Mouse (Mus musculus): ENCODE measurements around the gene Atrnl1.
"Not testable (repeated sequence)": the region's sequence is repeated elsewhere in the genome, so short reads cannot be mapped to it uniquely, and the experiment has no call there.

The Atrnl1 gene

GRCm38 (mm10) chr19:57692566-57692965 lies 81.7 kb downstream of the Atrnl1 start:
- no peak for DNase-seq (ENCODE audit: low spot score in 2 of 2)

- DNase-seq (ENCODE audit: low spot score in 2 of 2): not testable (repeated sequence)
These were observed 85.9 kb downstream of the Atrnl1 start for GRCm38 (mm10) chr19:57696781-57697180.

- DNase-seq (ENCODE audit: low spot score in 2 of 2): no peak
These were observed 102.3 kb downstream of the Atrnl1 start for GRCm38 (mm10) chr19:57713138-57713537.

GRCm38 (mm10) chr19:57724920-57725319 lies 114.1 kb downstream of the Atrnl1 start:
- DNase-seq (ENCODE audit: low spot score in 2 of 2): no peak

- DNase-seq (ENCODE audit: low spot score in 2 of 2): no peak
These were observed 114.5 kb downstream of the Atrnl1 start for GRCm38 (mm10) chr19:57725326-57725725.

- DNase-seq (ENCODE audit: low spot score in 2 of 2): no peak
These were observed 116.2 kb downstream of the Atrnl1 start for GRCm38 (mm10) chr19:57727009-57727408.

- no peak for DNase-seq (ENCODE audit: low spot score in 2 of 2)
These were observed 126.6 kb downstream of the Atrnl1 start for GRCm38 (mm10) chr19:57737475-57737874.

- peak in 1 of 2 experiments; percentile 33 for DNase-seq (ENCODE audit: low spot score in 2 of 2)
These were observed 134.7 kb downstream of the Atrnl1 start for GRCm38 (mm10) chr19:57745579-57745978.

- no peak for DNase-seq (ENCODE audit: low spot score in 2 of 2)
These were observed 135.7 kb downstream of the Atrnl1 start for GRCm38 (mm10) chr19:57746553-57746952.

- DNase-seq (ENCODE audit: low spot score in 2 of 2): no peak
These were observed 141.4 kb downstream of the Atrnl1 start for GRCm38 (mm10) chr19:57752189-57752588.

GRCm38 (mm10) chr19:57762526-57762925 lies 151.7 kb downstream of the Atrnl1 start:
- DNase-seq (ENCODE audit: low spot score in 2 of 2): no peak

GRCm38 (mm10) chr19:57764576-57765371 lies 153.9 kb downstream of the Atrnl1 start:
- DNase-seq (ENCODE audit: low spot score in 2 of 2): no peak

- no peak for DNase-seq (ENCODE audit: low spot score in 2 of 2)
These were observed 156.2 kb downstream of the Atrnl1 start for GRCm38 (mm10) chr19:57767051-57767450.

- DNase-seq (ENCODE audit: low spot score in 2 of 2): no peak
These were observed 157.8 kb downstream of the Atrnl1 start for GRCm38 (mm10) chr19:57768661-57769060.

GRCm38 (mm10) chr19:57782366-57783089 lies 171.7 kb downstream of the Atrnl1 start:
- DNase-seq (ENCODE audit: low spot score in 2 of 2): no peak

- DNase-seq (ENCODE audit: low spot score in 2 of 2): no peak
These were observed 175.9 kb downstream of the Atrnl1 start for GRCm38 (mm10) chr19:57786699-57787098.

GRCm38 (mm10) chr19:57802207-57802606 lies 191.4 kb downstream of the Atrnl1 start:
- no peak for DNase-seq (ENCODE audit: low spot score in 2 of 2)

- DNase-seq (ENCODE audit: low spot score in 2 of 2): no peak
These were observed 192.1 kb downstream of the Atrnl1 start for GRCm38 (mm10) chr19:57802771-57803482.

- DNase-seq (ENCODE audit: low spot score in 2 of 2): no peak
These were observed 192.6 kb downstream of the Atrnl1 start for GRCm38 (mm10) chr19:57803483-57803820.

- DNase-seq (ENCODE audit: low spot score in 2 of 2): no peak
These were observed 197.5 kb downstream of the Atrnl1 start for GRCm38 (mm10) chr19:57808363-57808762.

- no peak for DNase-seq (ENCODE audit: low spot score in 2 of 2)
These were observed 203.5 kb downstream of the Atrnl1 start for GRCm38 (mm10) chr19:57814291-57814690.

GRCm38 (mm10) chr19:57816221-57816996 lies 205.6 kb downstream of the Atrnl1 start:
- peak in 1 of 2 experiments; percentile 41 for DNase-seq (ENCODE audit: low spot score in 2 of 2)

Data from frontal cortex, postnatal 14 days (tissue).